Mouse (Mus musculus) heart, adult 2 months (tissue): ENCODE measurements around the gene Polr3b. TPM values are rescaled to one million over a fixed set of nuclear protein-coding genes. Genes with fewer than 3 reads are reported as not detected.

Experiments
- DNase-seq, 2 experiments: peaks; one replicate each; pipeline ENCODE4 v3.0.0; 2021
- H3K27ac ChIP-seq: fragments of 200-600 bp; 2 replicates; pipeline ENCODE4 v1.8.1; 2022
- H3K27me3 ChIP-seq: fragments of 200-500 bp; 2 replicates; pipeline ENCODE4 v1.6.1; 2012; ENCODE audit warnings: mild to moderate bottlenecking, low read length, inconsistent platforms, mixed read lengths; ENCODE audit not compliant: control insufficient read depth, insufficient read depth
- H3K36me3 ChIP-seq: fragments of 200-500 bp; 2 replicates; pipeline ENCODE4 v1.6.1; 2012; ENCODE audit warnings: low read length, inconsistent platforms; ENCODE audit not compliant: control insufficient read depth, insufficient read depth
- H3K4me1 ChIP-seq: fragments of 200-500 bp; 2 replicates; pipeline ENCODE4 v1.6.1; 2011; ENCODE audit warnings: low read length; ENCODE audit not compliant: control insufficient read depth, insufficient read depth
- H3K4me3 ChIP-seq: fragments of 200-600 bp; 2 replicates; pipeline ENCODE4 v1.8.1; 2022
- H3K79me2 ChIP-seq: fragments of 200-500 bp; replicated peaks from 2 replicates; pipeline ENCODE4 v1.6.1; 2012; ENCODE audit warnings: mild to moderate bottlenecking, inconsistent platforms, low read length, moderate library complexity, mixed read lengths; ENCODE audit not compliant: control insufficient read depth, insufficient read depth
- H3K9ac ChIP-seq: fragments of 200-500 bp; 2 replicates; pipeline ENCODE4 v1.6.1; 2012; ENCODE audit warnings: low read depth, mild to moderate bottlenecking, control low read depth, inconsistent platforms, low read length, mixed read lengths
- CTCF ChIP-seq: fragments of 200-600 bp; IDR thresholded peaks from 2 replicates; pipeline ENCODE4 v1.8.1; 2022; ENCODE audit warnings: antibody characterized with exemption, mild to moderate bottlenecking, moderate library complexity
- EP300 ChIP-seq: fragments of 200-500 bp; IDR thresholded peaks from 2 replicates; pipeline ENCODE4 v1.6.1; 2011; ENCODE audit warnings: low read depth, low read length, control low read depth; ENCODE audit not compliant: insufficient read depth
- POLR2A ChIP-seq: fragments of 200-500 bp; IDR thresholded peaks from 2 replicates; pipeline ENCODE4 v1.6.1; 2011; ENCODE audit warnings: mild to moderate bottlenecking, low read depth, low read length, control low read depth; ENCODE audit not compliant: insufficient read depth
- WGBS: fragments of 180-500 bp; shearing (Covaris S2); methylation state at CpG from one replicate; pipeline ENCODE4 v1.1.7; 2018; 5-methylcytosine and 5-hydroxymethylcytosine counted together
- intact Hi-C: fragments of 180-260 bp; cut with DNase I; formaldehyde crosslinking; loops from one replicate; pipeline ENCODE4 v1.15.1; 2025
- polyA plus RNA-seq: library from polyadenylated mRNA; depleted of rRNA; stranded (reverse); fragments of >200 nt; gene quantifications from 2 replicates; pipeline ENCODE4 v1.2.3, GENCODE M21; 2012
- total RNA-seq, 2 experiments: library from RNA; stranded (reverse); gene quantifications; 2 replicates each; pipeline ENCODE4 v1.2.3; 2021

Polr3b gene
- total and polyA plus RNA-seq, 3 experiments = 3.0 to 10.9 (median 8.9) TPM

- intact Hi-C loops = no loop called here
- Histone ChIP-seq H3K9ac (no peak overlapping the region), H3K4me3 (no peak overlapping the region), H3K79me2 (no peaks in the 10 kb centered on the region), H3K4me1 (no peaks in the 10 kb centered on the region; the same call in 1 of the 2 replicates), H3K27me3 (no peaks in the 10 kb centered on the region), H3K27ac (no peak overlapping the region), H3K36me3 (peaks cover 15% of the 10 kb centered on the region)
- TF ChIP-seq EP300 (no peak), CTCF (no peak)
- no peak for DNase-seq
- WGBS = 82% methylated on average over 1 of the region's 1 CpGs
These were observed 17.8 kb upstream of the Polr3b start for GRCm38 (mm10) chr10:84604335-84604734.

- no peaks in the 10 kb centered on the region for H3K27me3 ChIP-seq
- no peak for TF ChIP-seq CTCF
- no peaks in the 10 kb centered on the region for H3K79me2 ChIP-seq
- WGBS = 60% methylated on average over 3 of the region's 3 CpGs
- peaks cover 13% of the 10 kb centered on the region for H3K36me3 ChIP-seq
- H3K4me3 ChIP-seq = no peak overlapping the region
- intact Hi-C loops = no loop called here
- no peak for DNase-seq
- H3K27ac ChIP-seq = no peak overlapping the region
- H3K4me1 ChIP-seq = peaks cover 3% of the 10 kb centered on the region
- H3K9ac ChIP-seq = no peak overlapping the region
These were observed 13.7 kb upstream of the Polr3b start for GRCm38 (mm10) chr10:84608361-84608760.

- H3K27me3 ChIP-seq = no peaks in the 10 kb centered on the region
- TF ChIP-seq EP300 (no peak), CTCF (no peak), POLR2A (no peak)
- no peak overlapping the region for H3K9ac ChIP-seq
- 16% methylated on average over 4 of the region's 4 CpGs for WGBS
- peaks cover 3% of the 10 kb centered on the region for H3K4me1 ChIP-seq
- no peaks in the 10 kb centered on the region for H3K79me2 ChIP-seq
- no peak for DNase-seq
- no peak overlapping the region for H3K4me3 ChIP-seq
- intact Hi-C loops = no loop called here
- no peak overlapping the region; the same call in 1 of the 2 replicates for H3K27ac ChIP-seq
- peaks cover 19% of the 10 kb centered on the region for H3K36me3 ChIP-seq
These were observed 11.8 kb upstream of the Polr3b start for GRCm38 (mm10) chr10:84610324-84610723.

DNA sequence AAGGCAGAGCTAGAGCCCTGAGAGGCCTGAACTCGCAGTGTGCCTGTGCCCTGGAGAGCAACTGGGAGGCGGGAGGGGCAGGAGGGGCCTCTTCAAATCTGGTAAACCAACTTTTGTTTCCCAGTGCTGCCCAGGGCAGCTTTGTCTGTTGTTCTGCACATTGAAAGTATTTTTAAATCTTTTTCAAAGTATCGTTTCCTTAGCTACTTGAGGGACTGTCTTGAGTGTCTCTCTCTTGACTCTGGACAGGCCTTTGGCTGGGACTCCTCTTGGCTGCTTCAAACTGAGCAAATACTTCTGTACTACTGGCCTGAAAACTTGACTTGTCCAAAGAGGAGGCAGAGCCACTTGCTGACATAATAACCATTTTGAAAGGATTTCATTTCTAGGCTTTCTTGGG is 11.3 kb upstream of the Polr3b start:
- peaks cover 4% of the 10 kb centered on the region for H3K4me1 ChIP-seq
- no peak overlapping the region; the same call in 1 of the 2 replicates for H3K27ac ChIP-seq
- TF ChIP-seq EP300 (no peak), CTCF (no peak), POLR2A (no peak)
- no peak overlapping the region for H3K4me3 ChIP-seq
- H3K27me3 ChIP-seq = no peaks in the 10 kb centered on the region
- intact Hi-C loops = no loop called here
- WGBS = 59% methylated on average over 3 of the region's 3 CpGs
- H3K79me2 ChIP-seq = no peaks in the 10 kb centered on the region
- H3K36me3 ChIP-seq = peaks cover 22% of the 10 kb centered on the region
- no peak overlapping the region for H3K9ac ChIP-seq
- no peak for DNase-seq

DNA sequence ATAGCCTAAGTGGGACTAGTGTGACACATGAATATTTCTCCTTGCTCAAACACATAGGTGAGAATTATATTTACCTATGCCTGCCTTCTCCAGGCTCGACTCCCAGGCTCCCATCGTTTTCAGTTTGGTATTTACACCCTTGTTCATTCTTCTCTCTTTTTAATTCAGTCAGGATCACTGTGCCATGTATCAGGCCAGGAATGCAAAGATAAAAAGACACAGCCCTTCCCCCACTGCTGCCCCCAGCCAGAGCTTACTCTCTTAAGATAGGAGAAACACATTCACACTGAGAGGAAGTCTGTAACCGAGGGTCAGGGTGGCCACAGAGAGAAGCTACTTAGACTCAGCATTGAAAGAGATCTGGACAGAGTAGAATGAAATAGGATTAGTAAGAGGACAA is 10.4 kb upstream of the Polr3b start:
- DNase-seq = no peak
- Histone ChIP-seq H3K36me3 (peaks cover 22% of the 10 kb centered on the region), H3K9ac (no peak overlapping the region), H3K79me2 (no peaks in the 10 kb centered on the region), H3K27ac (no peak overlapping the region), H3K4me3 (no peak overlapping the region), H3K4me1 (peaks cover 4% of the 10 kb centered on the region), H3K27me3 (no peaks in the 10 kb centered on the region)
- TF ChIP-seq EP300 (no peak), CTCF (no peak), POLR2A (no peak)
- intact Hi-C loops = no loop called here
- WGBS = 29% methylated on average over 3 of the region's 3 CpGs

GRCm38 (mm10) chr10:84612281-84612680 is 9.8 kb upstream of the Polr3b start:
- intact Hi-C loops = no loop called here
- DNase-seq = no peak
- peaks cover 4% of the 10 kb centered on the region for H3K4me1 ChIP-seq
- no peak overlapping the region for H3K9ac ChIP-seq
- no peak for TF ChIP-seq POLR2A
- no peak for TF ChIP-seq CTCF
- no peak for TF ChIP-seq EP300
- peaks cover 22% of the 10 kb centered on the region for H3K36me3 ChIP-seq
- WGBS = 82% methylated on average over 2 of the region's 2 CpGs
- H3K4me3 ChIP-seq = no peak overlapping the region
- H3K27ac ChIP-seq = no peak overlapping the region
- no peaks in the 10 kb centered on the region for H3K27me3 ChIP-seq
- no peaks in the 10 kb centered on the region for H3K79me2 ChIP-seq

GRCm38 (mm10) chr10:84613366-84613765 is 8.7 kb upstream of the Polr3b start:
- WGBS = 79% methylated on average over 8 of the region's 8 CpGs

More at GRCm38 (mm10) chr10:84613366-84613765, 8.7 kb upstream of the Polr3b start:
- Histone ChIP-seq H3K27ac (no peak overlapping the region), H3K9ac (no peak overlapping the region), H3K4me3 (no peak overlapping the region), H3K36me3 (peaks cover 20% of the 10 kb centered on the region), H3K4me1 (peaks cover 4% of the 10 kb centered on the region), H3K79me2 (no peaks in the 10 kb centered on the region), H3K27me3 (no peaks in the 10 kb centered on the region)
- TF ChIP-seq POLR2A = no peak
- no peak for TF ChIP-seq EP300
- TF ChIP-seq CTCF = no peak
- DNase-seq = no peak
- intact Hi-C loops = no loop called here
